Mouse (Mus musculus): ENCODE results near the gene Trmo.

- TF ChIP-seq CTCF (IDR thresholded peaks at IDR 0.05; ENCODE audit: low read depth) (no peak), EP300 (optimal IDR thresholded peaks at IDR 0.05) (no peak)
These were observed 21.7 kb downstream of the Trmo start for GRCm38 (mm10) chr4:46367487-46367959.
